Mouse (Mus musculus): ENCODE data around the gene Nrbp1.

Nrbp1 gene

GRCm38 (mm10) chr5:31204421-31204820 lies 36.2 kb upstream of the Nrbp1 start:
- WGBS: 95% methylated on average over 6 of the region's 6 CpGs

- 90% methylated on average over 6 of the region's 6 CpGs for WGBS
Observed at GRCm38 (mm10) chr5:31216554-31216953, 24.1 kb upstream of the Nrbp1 start.

GRCm38 (mm10) chr5:31218294-31218693 lies 22.4 kb upstream of the Nrbp1 start:
- WGBS: 52% methylated on average over 7 of the region's 7 CpGs

GRCm38 (mm10) chr5:31219070-31219469 lies 21.6 kb upstream of the Nrbp1 start:
- 4% methylated on average over 2 of the region's 2 CpGs for whole genome bisulfite sequencing

GRCm38 (mm10) chr5:31219474-31219873 lies 21.2 kb upstream of the Nrbp1 start:
- 2% methylated on average over 11 of the region's 11 CpGs for WGBS

- under 1% methylated on average over 40 of the region's 40 CpGs for WGBS
Observed at GRCm38 (mm10) chr5:31219911-31220447, 20.7 kb upstream of the Nrbp1 start.

- under 1% methylated on average over 68 of the region's 70 CpGs for WGBS
Observed at GRCm38 (mm10) chr5:31220448-31221303, 20.0 kb upstream of the Nrbp1 start, which contains the start of gene Ppm1g. Ppm1g (minus strand) TSS chr5:31220687.

GRCm38 (mm10) chr5:31221304-31221945 lies 19.2 kb upstream of the Nrbp1 start:
- WGBS: 9% methylated on average over 11 of the region's 11 CpGs

GRCm38 (mm10) chr5:31222696-31223095 lies 18.0 kb upstream of the Nrbp1 start:
- WGBS: 96% methylated on average over 9 of the region's 9 CpGs

- 81% methylated on average over 1 of the region's 1 CpGs for WGBS
Observed at GRCm38 (mm10) chr5:31226641-31227040, 14.0 kb upstream of the Nrbp1 start.

- under 1% methylated on average over 13 of the region's 13 CpGs for WGBS
Observed at GRCm38 (mm10) chr5:31241522-31242034, 914 bp downstream of the Nrbp1 start.

GRCm38 (mm10) chr5:31242191-31242590 lies 1.5 kb downstream of the Nrbp1 start:
- WGBS: 18% methylated on average over 10 of the region's 10 CpGs

- WGBS: 67% methylated on average over 4 of the region's 4 CpGs
Observed at GRCm38 (mm10) chr5:31250716-31251115, 10.1 kb downstream of the Nrbp1 start.

GRCm38 (mm10) chr5:31251541-31252101 lies 11.0 kb downstream of the Nrbp1 start, which contains the start of gene Krtcap3:
Krtcap3 (plus strand) TSS chr5:31251691.
- WGBS: 34% methylated on average over 47 of the region's 47 CpGs

GRCm38 (mm10) chr5:31252151-31252550 lies 11.5 kb downstream of the Nrbp1 start:
- 67% methylated on average over 10 of the region's 10 CpGs for WGBS

- 85% methylated on average over 16 of the region's 16 CpGs for WGBS
Observed at GRCm38 (mm10) chr5:31252795-31253545, 12.3 kb downstream of the Nrbp1 start.

GRCm38 (mm10) chr5:31253806-31254205 lies 13.1 kb downstream of the Nrbp1 start:
- WGBS: 86% methylated on average over 8 of the region's 8 CpGs

GRCm38 (mm10) chr5:31254452-31254851 lies 13.8 kb downstream of the Nrbp1 start:
- 75% methylated on average over 7 of the region's 7 CpGs for WGBS

- WGBS: 85% methylated on average over 8 of the region's 8 CpGs
Observed at GRCm38 (mm10) chr5:31254901-31255300, 14.2 kb downstream of the Nrbp1 start.

GRCm38 (mm10) chr5:31255381-31255780 lies 14.7 kb downstream of the Nrbp1 start:
- WGBS: 91% methylated on average over 2 of the region's 2 CpGs

- WGBS: 32% methylated on average over 2 of the region's 2 CpGs
Observed at GRCm38 (mm10) chr5:31255971-31256370, 15.3 kb downstream of the Nrbp1 start.

Data from cerebral cortex, adult 2 months (tissue).